In genomic region chr6:122295242-122295641, GRCm38 (mm10) we compare ENCODE assay signal across 1 mouse cellular context.
A peak's percentile ranks its signal among the peaks of the same experiment; 100 is the strongest.
TF ChIP-seq lines count a peak whose summit lies in the region.

No protein-coding gene starts in this region.

TF ChIP-seq in CH12.LX, 34 proteins besides CTCF, POLR2A, EP300 and RAD21 (continued from another document):
- TF ChIP-seq TBP (conservative IDR thresholded peaks at IDR 0.05; ENCODE audit: low read depth, low read length) = 0 out of 2 replicates have a peak, but pooled peaks have one; percentile 45
